Mouse (Mus musculus) limb, embryonic 10.5 days (tissue): Measurements from ENCODE around the gene Oscar. TPM values are rescaled to one million over a fixed set of nuclear protein-coding genes. Genes with fewer than 3 reads are reported as not detected.
"Not testable (repeated sequence)": the region's sequence is repeated elsewhere in the genome, so short reads cannot be mapped to it uniquely, and the experiment has no call there.

Experiments used
- DNase-seq: peaks from one replicate; pipeline ENCODE4 v3.0.0-alpha.2; 2017; ENCODE audit warnings: low spot score
- H3K27ac ChIP-seq: fragments of 300-500 bp; sonication (generic); 2 replicates; pipeline ENCODE4 v1.5.1; 2016; ENCODE audit warnings: mild to moderate bottlenecking
- H3K27me3 ChIP-seq: fragments of 300-500 bp; sonication (generic); 2 replicates; pipeline ENCODE4 v1.6.1; 2016; ENCODE audit warnings: low read depth, mild to moderate bottlenecking; ENCODE audit not compliant: poor library complexity, severe bottlenecking
- H3K36me3 ChIP-seq: fragments of 300-500 bp; sonication (generic); 2 replicates; pipeline ENCODE4 v1.6.1; 2016; ENCODE audit warnings: mild to moderate bottlenecking, moderate library complexity
- H3K4me1 ChIP-seq: fragments of 300-500 bp; sonication (generic); 2 replicates; pipeline ENCODE4 v1.6.1; 2016
- H3K4me3 ChIP-seq: fragments of 300-500 bp; sonication (generic); 2 replicates; pipeline ENCODE4 v1.5.1; 2016; ENCODE audit warnings: mild to moderate bottlenecking, moderate library complexity
- H3K9me3 ChIP-seq: fragments of 300-500 bp; sonication (generic); replicated peaks from 2 replicates; pipeline ENCODE4 v1.6.1; 2016; ENCODE audit warnings: mild to moderate bottlenecking
- WGBS: fragments of 180-500 bp; shearing (Covaris S2); methylation state at CpG from one replicate; pipeline ENCODE4 v1.1.7; 2016; 5-methylcytosine and 5-hydroxymethylcytosine counted together
- microRNA-seq: library from miRNA; unstranded; fragments of <30 nt; microRNA quantifications from one replicate; pipeline ENCODE4, GENCODE M21; 2017
- polyA plus RNA-seq: library from polyadenylated mRNA; unstranded; fragments of >200 nt; fragmentation: Nextera tagmentation; extraction: Ambion mirVana; gene quantifications from 2 replicates; pipeline ENCODE4 v1.2.1, GENCODE M21; 2016

Oscar gene
- polyA plus RNA-seq, 1 experiment from 2014 or later: not detected

GRCm38 (mm10) chr7:3576354-3577124, 39.4 kb downstream of the Oscar start:
- WGBS: 84% methylated on average over 5 of the region's 5 CpGs
- H3K27me3 ChIP-seq: no peaks in the 10 kb centered on the region
- H3K9me3 ChIP-seq: no peaks in the 10 kb centered on the region
- H3K4me3 ChIP-seq: no peak overlapping the region
- no peaks in the 10 kb centered on the region for H3K4me1 ChIP-seq
- H3K36me3 ChIP-seq: no peaks in the 10 kb centered on the region
- DNase-seq: no peak
- H3K27ac ChIP-seq: no peak overlapping the region

DNA sequence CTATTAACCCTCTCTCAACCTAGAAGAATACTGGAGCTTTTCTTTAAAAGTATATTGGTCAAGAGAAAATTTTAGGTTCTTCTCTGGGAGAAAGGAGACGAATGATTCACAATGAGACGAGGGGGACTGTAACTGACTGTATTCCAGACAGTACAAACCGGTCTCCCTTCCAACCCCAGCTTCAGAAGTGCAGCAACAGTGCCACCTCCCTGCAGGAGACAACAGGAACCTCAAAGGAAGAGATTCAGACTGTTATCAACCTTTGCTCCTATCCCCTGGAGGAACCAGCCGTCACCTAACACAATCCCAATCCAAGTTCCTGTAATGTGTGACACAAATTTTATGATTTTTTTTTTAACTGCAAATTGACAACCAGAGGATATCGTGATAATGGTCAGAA, 41.7 kb downstream of the Oscar start:
- 61% methylated on average over 5 of the region's 5 CpGs for WGBS
- Histone ChIP-seq H3K4me3 (no peak overlapping the region), H3K4me1 (no peaks in the 10 kb centered on the region), H3K9me3 (no peaks in the 10 kb centered on the region), H3K27me3 (no peaks in the 10 kb centered on the region), H3K36me3 (no peaks in the 10 kb centered on the region), H3K27ac (no peak overlapping the region)
- DNase-seq: no peak

- H3K27ac ChIP-seq: no peak overlapping the region
- no peaks in the 10 kb centered on the region for H3K9me3 ChIP-seq
- no peaks in the 10 kb centered on the region for H3K4me1 ChIP-seq
- no peaks in the 10 kb centered on the region for H3K36me3 ChIP-seq
- H3K4me3 ChIP-seq: no peak overlapping the region
- 90% methylated on average over 1 of the region's 1 CpGs for WGBS
- DNase-seq: no peak
- H3K27me3 ChIP-seq: no peaks in the 10 kb centered on the region
Observed at GRCm38 (mm10) chr7:3571847-3572246, 44.1 kb downstream of the Oscar start.

- DNase-seq, H3K4me1 ChIP-seq, H3K9me3 ChIP-seq, H3K36me3 ChIP-seq, H3K4me3 ChIP-seq, H3K27me3 ChIP-seq, H3K27ac ChIP-seq: not testable (repeated sequence)
- 92% methylated on average over 3 of the region's 3 CpGs for WGBS
Observed at GRCm38 (mm10) chr7:3570580-3570979, 45.4 kb downstream of the Oscar start.

- no peaks in the 10 kb centered on the region for H3K27me3 ChIP-seq
- H3K4me1 ChIP-seq: no peaks in the 10 kb centered on the region
- H3K9me3 ChIP-seq: no peaks in the 10 kb centered on the region
- H3K27ac ChIP-seq: no peak overlapping the region
- DNase-seq: no peak
- WGBS: 69% methylated on average over 6 of the region's 6 CpGs
- H3K36me3 ChIP-seq: no peaks in the 10 kb centered on the region
- H3K4me3 ChIP-seq: no peak overlapping the region
Observed at GRCm38 (mm10) chr7:3569725-3570124, 46.2 kb downstream of the Oscar start.

DNA sequence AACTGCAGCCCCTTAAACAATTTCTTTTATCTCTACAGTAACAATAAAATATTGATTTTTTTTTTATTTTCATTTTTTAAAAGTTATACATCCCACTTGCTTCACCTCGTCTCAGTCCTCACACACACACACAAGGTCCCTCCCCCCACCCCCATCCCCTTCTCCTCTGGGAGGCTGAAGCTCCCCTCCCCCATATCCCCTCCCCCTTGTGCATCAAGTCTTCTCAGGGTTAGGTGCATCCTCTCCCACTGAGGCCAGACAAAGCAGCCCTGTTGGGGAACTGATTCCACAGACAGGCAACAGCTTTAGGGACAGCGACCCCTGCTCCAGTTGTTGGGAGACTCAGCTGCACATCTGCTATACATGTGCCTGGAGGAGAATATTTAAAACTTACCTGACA, 48.6 kb downstream of the Oscar start:
- 29% methylated on average over 2 of the region's 2 CpGs for WGBS
- Histone ChIP-seq H3K27me3 (no peaks in the 10 kb centered on the region), H3K9me3 (no peaks in the 10 kb centered on the region), H3K36me3 (no peaks in the 10 kb centered on the region), H3K4me1 (no peaks in the 10 kb centered on the region), H3K4me3 (no peak overlapping the region), H3K27ac (no peak overlapping the region)
- DNase-seq: no peak

Small RNAs within 50 kb of the gene (microRNA-seq; reads per million reads assigned to microRNA genes)
- gene Gm25100 (not detected), gene Mir3572 (2.9 reads per million, percentile 1 among the genes with 10 or more reads in this experiment)

Other genes starting within 250 kb of the Oscar start
- gene Cacng8, start 225.5 kb downstream of the Oscar start, polyA plus RNA-seq: 3.3 and 8.3 TPM in 2 replicates
- 0.26 TPM in 1 of 2 replicates, not detected in the other for gene Cacng6, start 192.0 kb downstream of the Oscar start, polyA plus RNA-seq
- not detected in 2 replicates for gene Tarm1, start 113.5 kb downstream of the Oscar start, polyA plus RNA-seq
- gene Ndufa3, start 1.2 kb upstream of the Oscar start, polyA plus RNA-seq: 360 and 392 TPM in 2 replicates
- gene Tfpt, start 13.8 kb upstream of the Oscar start, polyA plus RNA-seq: 33.3 and 36.0 TPM in 2 replicates
- gene Prpf31, start 13.8 kb upstream of the Oscar start, polyA plus RNA-seq: 181 and 186 TPM in 2 replicates
- 80.3 and 94.7 TPM in 2 replicates for gene Cnot3, start 29.1 kb upstream of the Oscar start, polyA plus RNA-seq
- 13.2 and 15.2 TPM in 2 replicates for gene Leng1, start 49.7 kb upstream of the Oscar start, polyA plus RNA-seq
- 4.2 and 5.0 TPM in 2 replicates for gene Tmc4, start 61.4 kb upstream of the Oscar start, polyA plus RNA-seq
- 328 and 357 TPM in 2 replicates for gene Tsen34, start 76.7 kb upstream of the Oscar start, polyA plus RNA-seq
- 39.0 and 46.5 TPM in 2 replicates for gene Mboat7, start 77.4 kb upstream of the Oscar start, polyA plus RNA-seq
- 1,366 and 1,587 TPM in 2 replicates for gene Rps9, start 87.8 kb upstream of the Oscar start, polyA plus RNA-seq
- 0.08 and 0.13 TPM in 2 replicates for gene Pirb, start 104.2 kb upstream of the Oscar start, polyA plus RNA-seq
- gene Gm15448, start 209.5 kb upstream of the Oscar start, polyA plus RNA-seq: not detected in 2 replicates
- not detected in 2 replicates for gene Pira2, start 228.9 kb upstream of the Oscar start, polyA plus RNA-seq